Mouse (Mus musculus): ENCODE measurements around the gene Ciapin1. TPM values are rescaled to one million over a fixed set of nuclear protein-coding genes. Genes with fewer than 3 reads are reported as not detected.
A peak's percentile ranks its signal among the peaks of the same experiment; 100 is the strongest.

Ciapin1 gene
- polyA plus RNA-seq, 1 experiment from 2014 or later, result 166 TPM

DNA sequence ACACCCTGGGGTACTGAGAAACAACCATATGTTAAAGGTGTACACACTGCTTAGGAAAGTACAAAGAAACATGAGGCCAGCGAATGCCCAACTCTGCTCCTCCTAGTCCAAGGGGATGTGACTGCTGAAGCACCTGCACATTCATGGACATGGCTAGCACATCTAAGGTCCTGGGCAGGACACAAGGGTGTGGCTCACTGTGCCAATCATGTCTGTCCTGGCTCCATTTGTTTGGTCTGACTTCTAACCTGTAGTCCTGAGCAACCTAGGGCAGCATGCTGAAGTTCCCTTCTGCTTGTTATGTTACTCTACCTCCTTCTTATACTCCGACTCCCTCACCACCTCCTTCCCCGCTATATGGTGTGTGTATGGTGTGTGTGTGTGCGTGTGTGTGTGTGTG lies 43.8 kb downstream of the Ciapin1 start:
- DNase-seq (no peak), ATAC-seq (ENCODE audit: low FRiP score, low TSS enrichment) (no peak)
- Histone ChIP-seq H3K27ac (replicated peaks; ENCODE audit: low read depth, low read length) (no peak overlapping the region), H3K27me3 (ENCODE audit: control insufficient read depth, insufficient read depth, low read length) (no peaks in the 10 kb centered on the region), H3K9ac (replicated peaks; ENCODE audit: low read length) (no peak overlapping the region), H3K4me1 (ENCODE audit: control insufficient read depth, insufficient read depth, low read length) (0 out of 2 replicates have a peak, but pooled peaks cover 7% of the 10 kb centered on the region), H3K4me2 (ENCODE audit: low read length) (no peak overlapping the region), H3K36me3 (ENCODE audit: control insufficient read depth, insufficient read depth, low read length) (no peaks in the 10 kb centered on the region), H3K4me3 (replicated peaks; ENCODE audit: low read depth, low read length) (no peak overlapping the region), H3K9me3 (ENCODE audit: control insufficient read depth, low read length) (no peaks in the 10 kb centered on the region)
- WGBS, result 91% methylated on average over 4 of the region's 4 CpGs

DNA sequence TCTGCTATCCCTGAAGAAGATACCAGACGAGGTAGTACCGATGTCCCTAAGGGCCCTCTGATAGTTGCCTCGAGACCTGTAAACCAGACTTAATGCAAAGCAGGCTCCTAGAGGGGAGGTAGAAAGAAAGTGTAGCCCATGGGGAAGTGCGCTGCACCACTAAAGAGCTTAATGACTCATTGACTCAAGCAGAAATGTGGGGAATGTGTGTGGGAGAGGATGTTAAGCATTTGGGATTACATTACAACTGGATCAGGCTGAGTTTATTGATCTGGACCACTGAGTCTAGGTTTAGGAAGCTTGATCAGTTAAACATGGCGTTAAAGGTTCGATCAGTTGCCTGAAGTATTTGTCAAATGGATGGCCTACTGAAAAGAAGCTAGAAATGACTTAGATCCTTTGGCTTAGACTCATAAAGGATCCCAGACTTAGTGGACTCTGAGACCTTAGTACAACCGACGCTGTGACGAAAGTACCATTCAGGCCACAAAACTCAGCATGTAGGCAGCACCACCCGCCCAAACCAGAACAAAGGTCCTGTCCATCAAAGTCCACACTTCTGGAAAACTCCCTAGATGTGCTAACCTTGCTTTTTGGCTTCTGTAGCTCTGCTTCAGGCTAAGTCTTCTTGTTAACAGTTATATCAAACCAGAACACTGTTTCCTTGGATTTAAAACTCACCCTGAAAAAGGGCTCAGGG lies 48.8 kb downstream of the Ciapin1 start:
- no peaks in the 10 kb centered on the region for H3K27me3 ChIP-seq (ENCODE audit: control insufficient read depth, insufficient read depth, low read length)
- H3K27ac ChIP-seq (replicated peaks; ENCODE audit: low read depth, low read length), result no peak overlapping the region
- no peaks in the 10 kb centered on the region for H3K9me3 ChIP-seq (ENCODE audit: control insufficient read depth, low read length)
- no peak for ATAC-seq (ENCODE audit: low FRiP score, low TSS enrichment)
- 0 out of 2 replicates have a peak, but pooled peaks cover 11% of the 10 kb centered on the region for H3K4me1 ChIP-seq (ENCODE audit: control insufficient read depth, insufficient read depth, low read length)
- H3K4me3 ChIP-seq (replicated peaks; ENCODE audit: low read depth, low read length), result no peak overlapping the region
- no peak overlapping the region for H3K4me2 ChIP-seq (ENCODE audit: low read length)
- DNase-seq, result no peak
- no peaks in the 10 kb centered on the region for H3K36me3 ChIP-seq (ENCODE audit: control insufficient read depth, insufficient read depth, low read length)
- H3K9ac ChIP-seq (replicated peaks; ENCODE audit: low read length), result no peak overlapping the region
- 33% methylated on average over 10 of the region's 10 CpGs for WGBS

DNA sequence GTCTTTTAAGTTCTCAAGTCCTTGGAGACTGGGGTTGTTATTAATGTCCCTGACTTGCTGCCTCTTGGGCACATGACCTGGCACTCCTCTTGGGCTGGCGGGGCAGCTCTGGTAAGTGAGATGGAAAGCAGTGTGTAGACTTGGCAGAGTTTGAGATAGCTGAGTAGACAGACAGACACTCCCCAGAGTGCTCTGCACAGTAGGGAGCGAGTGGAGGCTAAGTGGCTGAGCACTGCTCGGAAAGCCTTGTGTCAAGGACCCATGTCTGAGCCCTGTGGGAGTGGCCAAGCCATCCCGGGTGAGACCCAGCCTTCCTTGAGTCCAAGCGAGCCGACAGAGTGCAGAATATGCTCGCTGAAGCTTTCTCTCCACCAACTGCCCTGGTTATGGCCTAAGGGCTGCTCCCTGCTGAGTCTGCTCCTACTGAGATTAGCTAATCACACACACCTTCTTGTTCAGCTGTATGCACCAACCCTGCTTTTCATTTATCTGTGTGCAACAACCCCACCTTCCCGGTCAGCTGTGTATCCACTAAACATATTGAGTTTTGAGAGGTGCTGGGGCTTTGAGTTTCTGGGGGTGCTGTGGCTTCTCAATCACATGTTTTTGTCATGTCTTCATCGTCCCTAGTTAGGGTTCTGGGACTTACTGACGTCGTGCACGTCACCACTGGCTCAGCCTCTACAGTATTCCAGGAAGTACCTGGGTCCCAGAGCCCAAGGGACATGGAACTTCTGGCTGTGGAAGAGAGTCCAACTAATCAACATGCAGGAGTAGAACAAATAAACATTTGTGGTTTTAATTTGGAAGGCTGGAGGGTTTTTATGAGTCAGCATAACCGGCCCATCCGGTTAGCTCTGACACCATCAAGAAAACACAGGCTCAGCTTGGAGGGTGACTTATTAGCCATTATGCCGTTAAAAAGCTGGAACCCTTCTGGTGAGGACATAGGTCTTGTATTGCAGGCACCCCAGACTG lies 50.3 kb downstream of the Ciapin1 start:
- DNase-seq, result peak; percentile 13
- 75% methylated on average over 15 of the region's 15 CpGs for WGBS

DNA sequence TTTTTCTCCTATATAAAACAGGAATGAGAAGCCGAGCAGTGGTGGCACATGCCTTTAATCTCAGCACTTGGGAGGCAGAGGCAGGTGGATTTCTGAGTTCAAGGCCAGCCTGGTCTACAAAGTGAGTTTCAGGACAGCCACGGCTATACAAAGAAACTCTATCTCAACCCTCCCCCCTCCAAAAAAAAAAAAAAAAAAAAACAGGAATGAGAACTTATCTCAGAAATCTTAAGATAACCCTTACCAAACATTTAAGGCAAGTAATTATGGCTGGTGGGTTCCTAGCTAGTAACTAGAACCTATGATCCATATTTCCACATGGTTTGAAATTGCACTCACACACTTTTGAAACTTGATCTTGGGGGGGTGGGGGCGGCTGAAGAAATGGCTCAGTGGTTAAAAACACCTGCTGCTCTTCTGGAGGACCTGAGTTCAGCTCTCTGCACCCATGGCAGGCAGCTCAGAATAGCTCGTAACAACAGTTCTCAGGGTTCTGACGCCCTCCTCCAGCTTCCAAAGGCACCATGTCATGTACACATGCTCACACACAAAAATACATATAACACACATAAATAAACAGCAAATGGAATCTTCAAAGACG lies 52.1 kb downstream of the Ciapin1 start:
- no peak for ATAC-seq (ENCODE audit: low FRiP score, low TSS enrichment)
- H3K4me1 ChIP-seq (ENCODE audit: control insufficient read depth, insufficient read depth, low read length), result peaks cover 16% of the 10 kb centered on the region; the same call in 1 of the 2 replicates
- WGBS, result 75% methylated on average over 6 of the region's 6 CpGs
- no peaks in the 10 kb centered on the region for H3K36me3 ChIP-seq (ENCODE audit: control insufficient read depth, insufficient read depth, low read length)
- no peak overlapping the region for H3K27ac ChIP-seq (replicated peaks; ENCODE audit: low read depth, low read length)
- DNase-seq, result no peak
- no peaks in the 10 kb centered on the region for H3K9me3 ChIP-seq (ENCODE audit: control insufficient read depth, low read length)
- H3K9ac ChIP-seq (replicated peaks; ENCODE audit: low read length), result no peak overlapping the region
- no peak overlapping the region for H3K4me2 ChIP-seq (ENCODE audit: low read length)
- no peaks in the 10 kb centered on the region for H3K27me3 ChIP-seq (ENCODE audit: control insufficient read depth, insufficient read depth, low read length)
- no peak overlapping the region for H3K4me3 ChIP-seq (replicated peaks; ENCODE audit: low read depth, low read length)

More for the DNA sequence above, 50.3 kb downstream of the Ciapin1 start:
- no peak for ATAC-seq (ENCODE audit: low FRiP score, low TSS enrichment)
- Histone ChIP-seq H3K4me2 (ENCODE audit: low read length) (no peak overlapping the region), H3K36me3 (ENCODE audit: control insufficient read depth, insufficient read depth, low read length) (no peaks in the 10 kb centered on the region), H3K9me3 (ENCODE audit: control insufficient read depth, low read length) (no peaks in the 10 kb centered on the region), H3K4me3 (replicated peaks; ENCODE audit: low read depth, low read length) (no peak overlapping the region), H3K9ac (replicated peaks; ENCODE audit: low read length) (no peak overlapping the region), H3K27ac (replicated peaks; ENCODE audit: low read depth, low read length) (no peak overlapping the region), H3K4me1 (ENCODE audit: control insufficient read depth, insufficient read depth, low read length) (0 out of 2 replicates have a peak, but pooled peaks cover 11% of the 10 kb centered on the region), H3K27me3 (ENCODE audit: control insufficient read depth, insufficient read depth, low read length) (no peaks in the 10 kb centered on the region)

DNA sequence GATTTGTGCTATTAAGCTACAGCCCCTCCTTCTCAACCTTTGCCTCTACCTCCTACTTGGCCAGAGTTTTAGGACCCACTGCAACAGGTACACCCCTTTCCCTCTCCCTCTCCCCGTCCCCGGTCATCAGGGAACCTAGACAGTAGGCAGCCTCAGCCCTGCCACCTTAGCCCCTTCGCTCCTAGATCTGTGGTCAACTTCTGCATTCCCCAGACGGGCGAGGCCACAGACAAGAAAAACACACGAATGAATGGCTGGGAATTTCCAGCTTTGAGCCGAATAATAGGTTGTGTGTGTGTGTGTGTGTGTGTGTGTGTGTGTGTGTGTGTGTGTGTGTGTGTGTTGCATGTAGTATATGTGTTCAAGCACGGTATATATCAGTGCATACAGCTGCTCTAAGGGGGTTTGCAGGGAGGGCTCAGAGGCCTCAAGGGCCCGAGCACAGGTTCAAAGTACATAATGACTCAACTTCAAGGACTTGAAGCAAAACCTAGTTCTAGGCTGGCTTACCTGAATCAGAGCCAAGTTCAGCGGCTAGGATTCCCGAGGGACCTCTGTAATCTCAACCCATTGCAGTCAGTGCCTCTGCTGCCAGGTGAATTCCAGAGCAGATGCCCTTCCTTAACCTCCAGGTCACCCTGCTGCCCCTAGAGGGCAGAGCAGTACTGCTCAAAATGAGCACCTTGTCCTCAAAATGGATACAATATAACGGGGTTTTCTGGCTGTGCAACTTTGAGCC lies 52.7 kb downstream of the Ciapin1 start:
- 75% methylated on average over 12 of the region's 12 CpGs for WGBS
- peak; percentile 17 for DNase-seq
- Histone ChIP-seq H3K9ac (replicated peaks; ENCODE audit: low read length) (no peak overlapping the region), H3K4me2 (ENCODE audit: low read length) (no peak overlapping the region), H3K4me3 (replicated peaks; ENCODE audit: low read depth, low read length) (no peak overlapping the region), H3K27ac (replicated peaks; ENCODE audit: low read depth, low read length) (no peak overlapping the region), H3K4me1 (ENCODE audit: control insufficient read depth, insufficient read depth, low read length) (peaks cover 16% of the 10 kb centered on the region; the same call in 1 of the 2 replicates), H3K9me3 (ENCODE audit: control insufficient read depth, low read length) (no peaks in the 10 kb centered on the region), H3K27me3 (ENCODE audit: control insufficient read depth, insufficient read depth, low read length) (no peaks in the 10 kb centered on the region), H3K36me3 (ENCODE audit: control insufficient read depth, insufficient read depth, low read length) (no peaks in the 10 kb centered on the region)
- no peak for ATAC-seq (ENCODE audit: low FRiP score, low TSS enrichment)

DNA sequence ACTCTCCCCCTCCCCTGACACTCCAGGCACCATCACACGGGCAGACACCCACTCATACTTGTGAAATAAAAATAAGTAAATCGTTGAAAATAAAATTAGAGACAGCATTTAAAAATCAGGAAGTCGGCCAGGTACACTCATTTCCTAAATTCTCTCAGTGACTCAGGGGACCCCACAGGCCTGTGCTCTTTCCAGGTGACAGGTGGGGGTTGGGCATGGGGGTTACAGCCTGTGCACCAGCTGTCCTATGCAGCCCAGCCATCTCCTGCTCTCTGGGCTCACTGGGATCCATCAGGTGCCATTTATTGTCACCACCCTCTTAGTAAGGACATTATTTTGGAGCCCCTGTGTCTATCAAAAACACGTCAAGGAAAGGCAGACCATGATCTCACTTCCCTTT lies 54.3 kb downstream of the Ciapin1 start:
- no peak for ATAC-seq (ENCODE audit: low FRiP score, low TSS enrichment)
- Histone ChIP-seq H3K36me3 (ENCODE audit: control insufficient read depth, insufficient read depth, low read length) (no peaks in the 10 kb centered on the region), H3K4me1 (ENCODE audit: control insufficient read depth, insufficient read depth, low read length) (peaks cover 5% of the 10 kb centered on the region; the same call in 1 of the 2 replicates), H3K9me3 (ENCODE audit: control insufficient read depth, low read length) (no peaks in the 10 kb centered on the region), H3K4me3 (replicated peaks; ENCODE audit: low read depth, low read length) (no peak overlapping the region), H3K9ac (replicated peaks; ENCODE audit: low read length) (no peak overlapping the region), H3K27me3 (ENCODE audit: control insufficient read depth, insufficient read depth, low read length) (no peaks in the 10 kb centered on the region), H3K4me2 (ENCODE audit: low read length) (no peak overlapping the region), H3K27ac (replicated peaks; ENCODE audit: low read depth, low read length) (no peak overlapping the region)
- no peak for DNase-seq
- 87% methylated on average over 4 of the region's 4 CpGs for WGBS

DNA sequence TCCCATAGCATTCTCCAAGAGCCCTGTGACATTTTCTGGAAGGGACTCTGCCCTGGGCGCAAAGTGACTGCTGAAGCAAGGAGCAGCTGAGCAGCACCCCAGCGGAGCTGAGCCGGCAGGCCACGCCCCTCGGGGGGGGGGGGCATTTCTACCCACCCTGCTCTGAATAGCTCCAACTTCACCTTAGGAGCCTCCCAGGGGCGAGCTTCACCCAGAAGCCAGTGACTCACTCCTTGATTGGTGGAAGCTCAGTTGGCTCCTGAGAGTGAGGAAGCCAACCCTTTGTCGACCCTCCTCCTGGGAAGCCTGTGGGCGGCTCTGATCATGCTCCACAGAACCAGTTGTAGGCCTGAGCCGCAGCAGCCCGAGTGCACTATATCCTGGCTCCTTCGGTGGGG lies 56.3 kb downstream of the Ciapin1 start:
- WGBS, result 7% methylated on average over 11 of the region's 11 CpGs
- no peak for ATAC-seq (ENCODE audit: low FRiP score, low TSS enrichment)
- no peak overlapping the region for H3K4me2 ChIP-seq (ENCODE audit: low read length)
- no peak overlapping the region for H3K9ac ChIP-seq (replicated peaks; ENCODE audit: low read length)
- H3K9me3 ChIP-seq (ENCODE audit: control insufficient read depth, low read length), result no peaks in the 10 kb centered on the region
- DNase-seq, result peak; percentile 6
- no peaks in the 10 kb centered on the region for H3K27me3 ChIP-seq (ENCODE audit: control insufficient read depth, insufficient read depth, low read length)
- H3K4me1 ChIP-seq (ENCODE audit: control insufficient read depth, insufficient read depth, low read length), result peaks cover 10% of the 10 kb centered on the region; the same call in 1 of the 2 replicates
- H3K4me3 ChIP-seq (replicated peaks; ENCODE audit: low read depth, low read length), result no peak overlapping the region
- no peak overlapping the region for H3K27ac ChIP-seq (replicated peaks; ENCODE audit: low read depth, low read length)
- no peaks in the 10 kb centered on the region for H3K36me3 ChIP-seq (ENCODE audit: control insufficient read depth, insufficient read depth, low read length)
